Mouse (Mus musculus) limb, embryonic 15.5 days (tissue): ENCODE data around the gene Rab31. TPM values are rescaled to one million over a fixed set of nuclear protein-coding genes. Genes with fewer than 3 reads are reported as not detected.
A peak's percentile ranks its signal among the peaks of the same experiment; 100 is the strongest.
"Not testable (repeated sequence)": the region's sequence is repeated elsewhere in the genome, so short reads cannot be mapped to it uniquely, and the experiment has no call there.

ENCODE experiments used
- ATAC-seq: fragments of 200-750 bp; cut with Nextera tagmentation; 2 replicates; pipeline ENCODE4 v1.8.0; 2017; ENCODE audit warnings: low read depth, moderate TSS enrichment; ENCODE audit not compliant: insufficient number of reproducible peaks, low FRiP score, low TSS enrichment
- H3K27ac ChIP-seq: fragments of 300-500 bp; sonication (generic); 2 replicates; pipeline ENCODE4 v1.5.1; 2015; ENCODE audit warnings: moderate library complexity, mild to moderate bottlenecking, inconsistent platforms
- H3K27me3 ChIP-seq: fragments of 300-500 bp; sonication (generic); 2 replicates; pipeline ENCODE4 v1.6.1; 2015; ENCODE audit warnings: inconsistent platforms
- H3K36me3 ChIP-seq: fragments of 300-500 bp; sonication (generic); 2 replicates; pipeline ENCODE4 v1.6.1; 2015; ENCODE audit warnings: inconsistent platforms
- H3K4me1 ChIP-seq: fragments of 300-500 bp; sonication (generic); 2 replicates; pipeline ENCODE4 v1.6.1; 2015; ENCODE audit warnings: inconsistent platforms
- H3K4me2 ChIP-seq: fragments of 300-500 bp; sonication (generic); 2 replicates; pipeline ENCODE4 v1.6.1; 2015; ENCODE audit warnings: mild to moderate bottlenecking, inconsistent platforms
- H3K4me3 ChIP-seq: fragments of 300-500 bp; sonication (generic); 2 replicates; pipeline ENCODE4 v1.5.1; 2015; ENCODE audit warnings: mild to moderate bottlenecking, inconsistent platforms
- H3K9ac ChIP-seq: fragments of 300-500 bp; sonication (generic); 2 replicates; pipeline ENCODE4 v1.6.1; 2015; ENCODE audit warnings: inconsistent platforms
- H3K9me3 ChIP-seq: fragments of 300-500 bp; sonication (generic); 2 replicates; pipeline ENCODE4 v1.6.1; 2016; ENCODE audit warnings: inconsistent platforms
- WGBS: fragments of 180-500 bp; shearing (Covaris S2); methylation state at CpG from one replicate; pipeline ENCODE4 v1.1.7; 2015; 5-methylcytosine and 5-hydroxymethylcytosine counted together
- polyA plus RNA-seq: library from polyadenylated mRNA; unstranded; fragments of >200 nt; fragmentation: Nextera tagmentation; extraction: Ambion mirVana; gene quantifications from 2 replicates; pipeline ENCODE4 v1.2.1, GENCODE M21; 2015

Gene Rab31
- polyA plus RNA-seq, 1 experiment from 2014 or later: 54.1 TPM

DNA sequence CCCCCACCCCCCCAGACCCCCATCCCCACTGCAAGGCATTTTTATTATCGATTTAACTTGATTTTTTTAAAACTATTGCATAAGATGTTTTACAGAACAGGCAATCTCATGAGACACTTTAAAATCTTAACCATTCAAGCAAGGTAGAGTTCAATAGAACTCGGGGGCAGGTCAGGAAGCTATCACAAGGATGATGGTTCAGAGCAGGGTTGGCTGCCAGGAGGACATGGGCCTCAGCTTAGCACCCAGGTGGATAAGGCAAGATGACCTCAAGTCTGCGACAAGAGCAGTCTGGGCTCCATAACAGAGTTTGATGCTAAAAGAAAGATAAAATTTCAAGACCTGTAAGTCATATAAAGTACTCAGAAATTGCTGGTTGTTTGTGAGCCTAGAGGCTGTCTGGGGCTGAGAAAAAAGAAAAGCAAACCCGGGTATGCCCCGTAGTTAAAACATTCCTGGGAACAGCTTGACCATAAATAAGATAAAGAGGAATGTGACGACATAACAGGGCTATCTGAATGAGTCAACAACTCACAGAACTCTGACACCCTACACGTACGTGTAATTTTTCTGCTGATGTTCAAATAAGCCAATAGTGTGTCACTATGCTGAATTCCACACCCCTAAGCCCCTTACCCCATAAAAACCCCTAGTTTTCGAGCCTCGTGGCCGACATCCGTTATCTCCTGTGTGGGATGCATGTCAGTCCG lies 143.6 kb downstream of the Rab31 start:
- H3K9me3 ChIP-seq, H3K27ac ChIP-seq, H3K4me3 ChIP-seq, H3K27me3 ChIP-seq, H3K9ac ChIP-seq, ATAC-seq, H3K4me1 ChIP-seq, H3K4me2 ChIP-seq, H3K36me3 ChIP-seq: not testable (repeated sequence)
- WGBS: 59% methylated on average over 13 of the region's 13 CpGs

DNA sequence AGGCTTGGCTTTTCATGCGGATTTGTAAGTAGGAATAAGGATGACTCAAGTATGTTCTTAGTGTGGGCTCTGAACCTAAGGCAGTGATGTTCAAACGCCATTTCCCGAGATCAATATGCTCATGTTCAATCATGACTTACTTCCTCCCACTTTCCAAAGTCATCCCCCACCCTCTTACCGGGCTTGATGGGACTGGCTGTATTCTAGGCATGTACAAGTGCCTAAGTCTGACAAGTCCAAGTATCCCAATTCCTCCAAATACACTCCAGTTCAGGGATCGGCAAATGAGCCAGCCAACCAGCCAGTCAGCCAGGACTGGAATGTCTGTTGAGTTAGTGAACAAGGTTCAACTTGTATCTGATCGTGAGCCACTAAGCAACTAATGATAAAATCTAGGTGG lies 146.3 kb downstream of the Rab31 start:
- Histone ChIP-seq H3K9ac (no peak overlapping the region), H3K4me3 (no peak overlapping the region), H3K4me2 (no peak overlapping the region), H3K36me3 (no peaks in the 10 kb centered on the region), H3K27ac (no peak overlapping the region), H3K27me3 (no peaks in the 10 kb centered on the region), H3K4me1 (no peaks in the 10 kb centered on the region), H3K9me3 (no peaks in the 10 kb centered on the region)
- WGBS: 84% methylated on average over 6 of the region's 6 CpGs
- no peak for ATAC-seq

DNA sequence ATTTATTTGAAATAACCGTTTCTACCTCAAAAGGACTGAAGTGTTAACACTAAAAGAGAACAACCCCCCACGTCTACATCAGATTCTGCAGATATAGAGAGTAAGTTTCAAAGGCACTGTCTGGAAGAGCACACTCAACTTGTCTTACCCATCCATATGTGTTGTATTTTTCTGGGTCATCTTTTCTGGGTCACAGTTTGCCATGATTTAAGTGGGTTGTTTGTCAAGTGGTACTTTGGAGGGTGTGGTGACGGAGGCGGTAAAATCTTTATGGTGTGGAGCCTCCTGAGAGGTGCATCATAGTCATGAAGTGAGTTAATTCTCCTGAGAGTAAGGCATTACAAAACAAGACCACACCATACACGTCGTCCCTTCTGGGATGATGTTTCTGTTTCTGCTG lies 147.0 kb downstream of the Rab31 start:
- no peak for ATAC-seq
- Histone ChIP-seq H3K27ac (no peak overlapping the region), H3K9ac (no peak overlapping the region), H3K4me3 (no peak overlapping the region), H3K36me3 (no peaks in the 10 kb centered on the region), H3K4me1 (no peaks in the 10 kb centered on the region), H3K4me2 (no peak overlapping the region), H3K27me3 (no peaks in the 10 kb centered on the region), H3K9me3 (no peaks in the 10 kb centered on the region)
- 87% methylated on average over 6 of the region's 6 CpGs for WGBS

GRCm38 (mm10) chr17:65623130-65623529 lies 149.4 kb downstream of the Rab31 start:
- Histone ChIP-seq H3K27me3 (no peaks in the 10 kb centered on the region), H3K4me1 (no peaks in the 10 kb centered on the region), H3K4me3 (no peak overlapping the region), H3K9ac (no peak overlapping the region), H3K9me3 (no peaks in the 10 kb centered on the region), H3K36me3 (no peaks in the 10 kb centered on the region), H3K4me2 (no peak overlapping the region), H3K27ac (no peak overlapping the region)
- ATAC-seq: no peak

- WGBS: 59% methylated on average over 2 of the region's 2 CpGs
- H3K4me2 ChIP-seq: no peak overlapping the region
- H3K9me3 ChIP-seq: no peaks in the 10 kb centered on the region
- H3K36me3 ChIP-seq: no peaks in the 10 kb centered on the region
- H3K9ac ChIP-seq: no peak overlapping the region
- no peak overlapping the region for H3K4me3 ChIP-seq
- H3K4me1 ChIP-seq: peaks cover 6% of the 10 kb centered on the region
- H3K27ac ChIP-seq: no peak overlapping the region
- no peaks in the 10 kb centered on the region for H3K27me3 ChIP-seq
- ATAC-seq: no peak
Measured at GRCm38 (mm10) chr17:65618431-65618830, 154.1 kb downstream of the Rab31 start.

GRCm38 (mm10) chr17:65615678-65616077 lies 156.9 kb downstream of the Rab31 start:
- Histone ChIP-seq H3K27ac (no peak overlapping the region), H3K9me3 (no peaks in the 10 kb centered on the region), H3K4me3 (no peak overlapping the region), H3K9ac (no peak overlapping the region), H3K27me3 (no peaks in the 10 kb centered on the region), H3K36me3 (no peaks in the 10 kb centered on the region), H3K4me1 (peaks cover 12% of the 10 kb centered on the region), H3K4me2 (no peak overlapping the region)
- ATAC-seq: no peak
- whole genome bisulfite sequencing: 36% methylated on average over 3 of the region's 3 CpGs

GRCm38 (mm10) chr17:65614431-65614830 lies 158.1 kb downstream of the Rab31 start:
- H3K4me3 ChIP-seq: peak overlapping the region; percentile 97
- no peaks in the 10 kb centered on the region for H3K27me3 ChIP-seq
- under 1% methylated on average over 9 of the region's 9 CpGs for WGBS
- peak overlapping the region; percentile 59 for H3K4me2 ChIP-seq
- H3K9me3 ChIP-seq: no peaks in the 10 kb centered on the region
- ATAC-seq: no peak
- peak overlapping the region; percentile 99 for H3K9ac ChIP-seq
- H3K27ac ChIP-seq: peak overlapping the region; percentile 100
- no peaks in the 10 kb centered on the region for H3K36me3 ChIP-seq
- H3K4me1 ChIP-seq: peaks cover 15% of the 10 kb centered on the region

- H3K4me2 ChIP-seq: peak within 1 kb of the TSS; percentile 59
- H3K4me3 ChIP-seq: peak within 1 kb of the TSS; percentile 97
- peak within 1 kb of the TSS; percentile 99 for H3K9ac ChIP-seq
- ATAC-seq: peak; percentile 92
- no peaks in the 10 kb centered on the region for H3K36me3 ChIP-seq
- H3K27ac ChIP-seq: peak within 1 kb of the TSS; percentile 100
- no peaks in the 10 kb centered on the region for H3K9me3 ChIP-seq
- H3K27me3 ChIP-seq: no peaks in the 10 kb centered on the region
- H3K4me1 ChIP-seq: peaks cover 22% of the 10 kb centered on the region
- WGBS: under 1% methylated on average over 83 of the region's 85 CpGs
Measured at GRCm38 (mm10) chr17:65613463-65614412, 158.8 kb downstream of the Rab31 start, which contains the start of gene Vapa. Gene Vapa, minus strand, starts transcription at chr17:65613555.

DNA sequence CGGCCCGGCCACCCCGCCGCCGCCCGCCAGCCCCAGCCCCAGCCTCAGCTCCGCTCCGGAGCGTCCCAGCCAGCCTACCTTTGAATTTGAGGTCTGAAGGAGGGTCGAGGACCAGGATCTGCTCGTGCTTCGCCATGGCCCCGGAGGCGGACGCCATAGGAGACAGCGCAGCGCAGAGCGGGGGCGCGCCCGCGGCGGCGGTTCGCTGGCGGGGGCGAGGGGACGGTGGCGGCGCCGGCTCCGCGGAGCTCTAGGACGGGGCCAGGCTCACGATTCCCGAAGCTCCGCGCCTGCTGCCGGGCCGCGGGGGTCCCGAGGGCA lies 159.4 kb downstream of the Rab31 start:
- Histone ChIP-seq H3K27ac (peak overlapping the region; percentile 100), H3K27me3 (no peaks in the 10 kb centered on the region), H3K9ac (peak overlapping the region; percentile 99), H3K36me3 (no peaks in the 10 kb centered on the region), H3K4me3 (peak overlapping the region; percentile 97), H3K4me1 (peaks cover 25% of the 10 kb centered on the region), H3K4me2 (0 out of 2 replicates have a peak overlapping the region, but pooled peaks have one; percentile 51), H3K9me3 (no peaks in the 10 kb centered on the region)
- ATAC-seq: peak; percentile 65
- WGBS: under 1% methylated on average over 31 of the region's 42 CpGs

DNA sequence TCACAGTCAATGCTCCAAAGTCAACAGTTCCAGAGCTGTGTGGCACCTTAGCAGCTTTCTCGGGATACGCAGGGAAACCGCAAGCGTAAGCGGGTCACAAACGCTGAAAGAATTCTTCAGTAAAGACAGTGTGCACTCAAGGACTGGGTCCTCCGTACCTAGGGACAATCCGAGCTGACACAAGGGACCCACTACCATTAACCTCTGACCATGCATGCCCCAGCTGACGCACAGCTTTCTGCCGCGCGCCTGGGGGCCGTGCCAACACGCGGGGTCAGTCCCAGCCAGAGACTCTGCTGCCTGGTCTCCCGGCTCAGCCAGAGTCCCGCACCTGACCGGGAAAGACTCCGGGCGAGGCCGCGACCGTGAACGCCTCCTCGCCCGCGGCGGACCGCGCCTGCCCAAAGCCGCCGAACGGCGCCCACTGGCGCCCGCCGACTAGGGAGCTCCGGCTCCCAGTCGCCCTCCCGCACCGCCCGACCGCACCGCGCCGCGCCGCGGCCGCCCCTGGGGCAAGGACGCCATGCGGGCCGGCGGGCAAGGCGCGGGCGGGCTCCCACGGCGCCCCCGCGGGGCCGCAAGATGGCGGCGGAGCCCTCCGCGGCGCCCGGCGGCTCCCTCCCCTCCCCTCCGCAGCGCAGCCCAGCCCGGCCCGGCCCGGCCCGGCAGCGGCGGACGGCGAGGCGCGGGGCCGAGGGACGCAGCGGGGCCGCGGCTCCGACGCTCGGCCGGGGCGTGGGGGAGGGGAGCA lies 160.0 kb downstream of the Rab31 start:
- Histone ChIP-seq H3K4me3 (peak overlapping the region; percentile 97), H3K4me1 (peaks cover 29% of the 10 kb centered on the region), H3K9ac (peak overlapping the region; percentile 99), H3K36me3 (no peaks in the 10 kb centered on the region), H3K27me3 (no peaks in the 10 kb centered on the region), H3K27ac (peak overlapping the region; percentile 100), H3K4me2 (peak overlapping the region; percentile 51), H3K9me3 (no peaks in the 10 kb centered on the region)
- WGBS: under 1% methylated on average over 72 of the region's 91 CpGs
- no peak for ATAC-seq

- Histone ChIP-seq H3K4me3 (peak overlapping the region; percentile 97), H3K4me2 (peak overlapping the region; percentile 51), H3K27ac (no peak overlapping the region), H3K4me1 (peaks cover 32% of the 10 kb centered on the region), H3K9ac (no peak overlapping the region), H3K9me3 (no peaks in the 10 kb centered on the region), H3K36me3 (no peaks in the 10 kb centered on the region), H3K27me3 (no peaks in the 10 kb centered on the region)
- no peak for ATAC-seq
- 2% methylated on average over 4 of the region's 4 CpGs for WGBS
Measured at GRCm38 (mm10) chr17:65611721-65612120, 160.8 kb downstream of the Rab31 start.
